ENCODE assay signal across 1 mouse cellular context in genomic region chr2:28624870-28625269, GRCm38 (mm10).
A peak's percentile ranks its signal among the peaks of the same experiment; 100 is the strongest.
TF ChIP-seq lines count a peak whose summit lies in the region.

No protein-coding gene starts in this region.

TF ChIP-seq in MEL, 35 proteins besides CTCF, POLR2A, EP300 and RAD21:
- peak; percentile 36 for TF ChIP-seq SMC3 (IDR thresholded peaks at IDR 0.05; ENCODE audit: low read depth, low read length)
- no peak for TF ChIP-seq MXI1 (IDR thresholded peaks at IDR 0.05; ENCODE audit: low read depth, low read length)
TF ChIP-seq in MEL: peak in this region for 1.
